Mouse (Mus musculus): ENCODE measurements around the gene Pank2. TPM values are rescaled to one million over a fixed set of nuclear protein-coding genes. Genes with fewer than 3 reads are reported as not detected.
A peak's percentile ranks its signal among the peaks of the same experiment; 100 is the strongest.
"Not testable (repeated sequence)": the region's sequence is repeated elsewhere in the genome, so short reads cannot be mapped to it uniquely, and the experiment has no call there.

The Pank2 gene
- total RNA-seq, 2 experiments from 2014 or later: 21.9 to 22.8 TPM

- intact Hi-C loops (cut with DNase I; ENCODE audit: low total_unique reads): no loop called here
- no peak for DNase-seq
Observed at GRCm38 (mm10) chr2:131309296-131309695, 47.0 kb downstream of the Pank2 start.

DNA sequence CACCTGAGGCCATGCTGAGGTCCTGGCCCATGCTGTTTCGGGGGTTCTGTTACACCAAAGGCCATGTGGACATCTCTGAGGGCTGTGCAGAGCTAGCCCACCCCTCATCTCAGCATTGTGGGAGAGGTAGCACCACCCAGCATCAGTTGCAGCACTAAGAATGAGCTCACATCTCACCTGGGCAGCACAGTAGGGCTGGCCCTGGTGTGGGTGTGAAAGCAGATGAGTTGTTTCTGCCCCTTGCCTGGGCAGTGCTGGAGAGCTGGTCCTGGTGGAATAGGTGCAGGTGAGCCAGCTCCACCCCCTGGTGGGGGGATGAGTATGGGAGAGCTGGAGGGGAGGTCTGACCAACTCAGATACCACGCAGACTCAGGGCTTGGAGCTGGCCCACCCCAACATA, 53.9 kb downstream of the Pank2 start:
- no peak for DNase-seq
- intact Hi-C loops (cut with DNase I; ENCODE audit: low total_unique reads): no loop called here

DNA sequence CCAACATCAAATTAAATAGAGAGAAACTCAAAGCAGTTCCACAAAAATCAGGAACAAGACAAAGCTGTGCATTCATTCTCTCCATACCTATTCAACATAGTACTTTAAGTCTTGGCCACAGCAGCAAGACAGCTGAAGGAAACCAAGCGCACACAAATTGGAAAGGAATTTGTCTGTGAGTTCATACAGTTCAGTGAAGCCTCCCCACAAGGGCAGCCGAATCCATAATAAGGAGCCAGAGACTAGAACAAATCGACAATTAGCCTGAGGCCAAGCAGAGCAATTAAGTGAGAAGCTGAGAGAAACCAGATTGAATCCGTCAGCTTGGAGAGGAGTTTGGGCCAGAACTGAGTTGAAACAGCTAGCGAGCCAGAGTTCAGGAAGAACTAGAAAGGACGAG, 57.1 kb downstream of the Pank2 start:
- intact Hi-C loops (cut with DNase I; ENCODE audit: low total_unique reads): no loop called here
- DNase-seq: no peak

- DNase-seq: peak; percentile 15
- intact Hi-C loops (cut with DNase I; ENCODE audit: low total_unique reads): not testable (repeated sequence)
Observed at GRCm38 (mm10) chr2:131321192-131321591, 58.9 kb downstream of the Pank2 start.

DNA sequence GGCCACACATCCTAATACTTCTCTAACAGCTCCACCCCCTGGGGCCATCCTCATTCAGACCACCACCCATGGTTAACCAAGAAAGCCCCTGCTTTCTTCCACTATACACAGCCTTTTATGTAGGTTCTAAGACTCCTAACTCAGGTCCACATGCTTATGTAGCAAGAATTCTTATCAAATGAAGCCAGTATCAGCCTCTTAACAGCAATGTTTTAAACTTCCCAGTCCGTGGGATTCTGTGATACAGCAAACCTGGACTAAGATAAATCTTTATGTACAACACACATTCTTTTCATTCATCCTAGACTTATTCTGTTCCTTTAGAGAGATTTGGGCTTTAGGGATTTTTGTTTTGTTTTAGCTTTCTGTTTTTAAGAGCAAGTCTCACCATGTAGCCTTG, 61.4 kb downstream of the Pank2 start:
- no peak for DNase-seq
- intact Hi-C loops (cut with DNase I; ENCODE audit: low total_unique reads): no loop called here

GRCm38 (mm10) chr2:131326044-131326443, 63.7 kb downstream of the Pank2 start:
- DNase-seq: no peak
- intact Hi-C loops (cut with DNase I; ENCODE audit: low total_unique reads): no loop called here

GRCm38 (mm10) chr2:131328981-131329380, 66.7 kb downstream of the Pank2 start:
- no peak for DNase-seq
- intact Hi-C loops (cut with DNase I; ENCODE audit: low total_unique reads): no loop called here

DNA sequence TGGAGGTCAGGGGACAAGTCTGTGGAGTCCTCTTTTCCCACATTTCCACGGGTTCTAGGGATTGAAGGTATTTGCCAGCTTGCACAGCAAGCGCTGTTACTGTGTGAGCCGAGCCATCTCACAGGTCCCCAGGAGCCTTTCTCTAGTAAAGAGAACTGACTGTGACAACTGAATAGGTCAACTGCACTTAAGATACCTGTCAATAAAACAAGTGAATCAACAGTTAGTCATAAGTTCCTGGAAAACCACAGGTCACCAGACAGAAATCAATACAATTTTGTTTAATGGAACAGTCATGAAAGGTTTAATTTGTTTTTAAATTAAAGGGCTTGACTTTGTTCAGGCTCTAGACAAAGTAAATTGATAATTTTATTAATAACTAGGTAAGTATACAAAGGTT, 68.3 kb downstream of the Pank2 start:
- no peak for DNase-seq
- intact Hi-C loops (cut with DNase I; ENCODE audit: low total_unique reads): no loop called here

GRCm38 (mm10) chr2:131337602-131338001, 75.3 kb downstream of the Pank2 start:
- intact Hi-C loops (cut with DNase I; ENCODE audit: low total_unique reads): no loop called here
- DNase-seq: no peak

DNA sequence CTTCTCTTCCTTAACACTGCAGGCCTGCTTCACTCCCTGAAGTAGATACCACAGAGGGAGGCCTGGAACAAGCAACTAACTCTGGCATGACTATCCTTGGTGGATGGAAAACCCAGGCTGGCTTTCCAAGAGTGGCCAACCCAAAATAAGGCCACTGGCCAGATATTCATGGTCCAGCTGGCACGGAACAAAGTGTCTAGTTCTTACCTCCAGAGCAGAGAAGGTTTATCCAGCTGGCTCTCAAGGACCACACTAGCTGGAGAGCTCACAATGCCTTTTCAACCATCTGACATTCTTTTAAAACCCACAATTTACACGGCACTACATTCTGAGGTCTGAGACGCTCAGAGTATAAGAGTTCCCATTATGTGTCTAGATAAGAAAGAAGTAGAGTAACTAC, 82.2 kb downstream of the Pank2 start:
- peak; percentile 65 for DNase-seq
- intact Hi-C loops (cut with DNase I; ENCODE audit: low total_unique reads): no loop called here

DNA sequence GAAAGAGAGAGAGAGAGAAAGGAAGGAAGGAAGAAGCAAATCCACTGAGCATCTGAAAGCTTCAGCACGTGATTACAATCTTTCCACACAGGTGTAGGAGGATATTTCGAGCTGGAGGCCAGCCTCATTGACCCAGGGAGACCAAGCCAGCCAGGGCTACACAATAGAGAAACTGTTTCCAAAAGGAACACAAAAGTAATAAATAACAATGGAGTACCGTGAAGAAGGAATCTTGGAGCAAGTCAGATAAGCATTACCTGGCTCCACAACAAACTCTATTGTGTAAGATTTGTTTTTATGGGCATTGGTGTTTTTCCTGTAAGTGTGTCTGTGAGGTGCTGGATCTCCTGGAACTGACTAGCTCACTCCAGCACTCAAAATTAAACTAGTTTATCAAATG, 83.3 kb downstream of the Pank2 start:
- intact Hi-C loops (cut with DNase I; ENCODE audit: low total_unique reads): no loop called here
- no peak for DNase-seq

Small RNAs within 50 kb of the gene (microRNA-seq; reads per million reads assigned to microRNA genes)
- gene Mir103-2: 10.5 to 11.2 reads per million in 2 experiments

Other genes starting within 250 kb of the Pank2 start
- gene Gfra4, start 219.4 kb upstream of the Pank2 start, total RNA-seq (2021): 1 to 10 TPM; 3.8 to 5.1 TPM
- gene Adam33, start 198.7 kb upstream of the Pank2 start, total RNA-seq (2021): 1 to 10 TPM; 2.5 to 3.9 TPM
- under 1 TPM; 0.78 to 0.90 TPM for gene Siglec1, start 175.7 kb upstream of the Pank2 start, total RNA-seq (2021)
- gene Hspa12b, start 135.2 kb upstream of the Pank2 start, total RNA-seq (2021): 10 to 100 TPM; 14.5 to 18.3 TPM
- gene Gm11037, start 129.0 kb upstream of the Pank2 start, total RNA-seq (2021): not detected
- gene 1700037H04Rik, start 102.4 kb upstream of the Pank2 start, total RNA-seq (2021): 1 to 10 TPM; 5.8 to 6.2 TPM
- gene Cenpb, start 82.4 kb upstream of the Pank2 start, total RNA-seq (2021): 10 to 100 TPM; 49.6 to 50.8 TPM
- gene Cdc25b, start 75.5 kb upstream of the Pank2 start, total RNA-seq (2021): 1 to 10 TPM; 4.7 to 5.4 TPM
- gene Spef1, start 75.2 kb upstream of the Pank2 start, total RNA-seq (2021): 1 to 10 TPM; 2.5 to 2.9 TPM
- 10 to 100 TPM; 14.9 to 17.4 TPM for gene Ap5s1, start 55.4 kb upstream of the Pank2 start, total RNA-seq (2021)
- gene Mavs, start 28.4 kb upstream of the Pank2 start, total RNA-seq (2021): 10 to 100 TPM; 32.4 to 33.3 TPM
- gene Rnf24, start 90.4 kb downstream of the Pank2 start, total RNA-seq (2021): 1 to 10 TPM; 1.5 to 2.4 TPM
- 10 to 100 TPM; 24.6 to 40.4 TPM for gene Smox, start 229.0 kb downstream of the Pank2 start, total RNA-seq (2021)

Measured in gastrocnemius, postnatal 14 days (tissue).